Mouse (Mus musculus) ES-Bruce4 (cell line): Measurements from ENCODE around the gene Lrrc40.

ENCODE experiments used
- CTCF ChIP-seq: IDR thresholded peaks from one replicate; pipeline ENCODE4 v1.8.1; 2011; ENCODE audit warnings: low read depth, low read length
- EP300 ChIP-seq: IDR thresholded peaks from 2 replicates; pipeline ENCODE4 v1.6.1; 2011; ENCODE audit warnings: low read depth, low read length; ENCODE audit not compliant: insufficient read depth

GRCm38 (mm10) chr3:158103467-158103866 is 67.0 kb downstream of the Lrrc40 start:
- no peak for TF ChIP-seq EP300
- no peak for TF ChIP-seq CTCF
